Mouse (Mus musculus): Measurements from ENCODE around the gene Hmgcl. TPM values are rescaled to one million over a fixed set of nuclear protein-coding genes. Genes with fewer than 3 reads are reported as not detected.
"Not testable (repeated sequence)": the region's sequence is repeated elsewhere in the genome, so short reads cannot be mapped to it uniquely, and the experiment has no call there.

Gene Hmgcl
- polyA plus RNA-seq, 2 experiments: 69.7 to 93.4 TPM

GRCm38 (mm10) chr4:135934708-135935500, 11.3 kb upstream of the Hmgcl start:
- WGBS: 77% methylated on average over 12 of the region's 12 CpGs
- H3K4me2 ChIP-seq (replicated peaks; ENCODE audit: low read depth, low read length, severe bottlenecking): no peak overlapping the region
- no peaks in the 10 kb centered on the region for H3K9me3 ChIP-seq (ENCODE audit: control insufficient read depth, low read length)
- H3K9ac ChIP-seq (ENCODE audit: low read depth, low read length, severe bottlenecking): no peak overlapping the region
- no peak for DNase-seq (ENCODE audit: low spot score)
- TF ChIP-seq POLR2A (IDR thresholded peaks at IDR 0.05; ENCODE audit: borderline replicate concordance, extremely low read depth, insufficient read depth, insufficient read length): no peak
- no peak overlapping the region for H3K27ac ChIP-seq (replicated peaks; ENCODE audit: low read depth, low read length)
- no peak for ATAC-seq (ENCODE audit: low FRiP score, low read depth)
- no peak overlapping the region for H3K4me3 ChIP-seq (replicated peaks; ENCODE audit: low read length)
- H3K36me3 ChIP-seq (ENCODE audit: control insufficient read depth, insufficient read depth, low read length): peaks cover 54% of the 10 kb centered on the region
- H3K27me3 ChIP-seq (ENCODE audit: control insufficient read depth, insufficient read depth, low read length): no peaks in the 10 kb centered on the region
- H3K4me1 ChIP-seq (ENCODE audit: control insufficient read depth, insufficient read depth, low read length): no peaks in the 10 kb centered on the region

- H3K36me3 ChIP-seq (ENCODE audit: control insufficient read depth, insufficient read depth, low read length): peaks cover 53% of the 10 kb centered on the region
- WGBS: 79% methylated on average over 5 of the region's 5 CpGs
- no peak for ATAC-seq (ENCODE audit: low FRiP score, low read depth)
Measured at GRCm38 (mm10) chr4:135935502-135935901, 10.7 kb upstream of the Hmgcl start.

GRCm38 (mm10) chr4:135938858-135939257, 7.4 kb upstream of the Hmgcl start:
- no peak for TF ChIP-seq POLR2A (IDR thresholded peaks at IDR 0.05; ENCODE audit: borderline replicate concordance, extremely low read depth, insufficient read depth, insufficient read length)
- Histone ChIP-seq H3K4me3 (replicated peaks; ENCODE audit: low read length) (no peak overlapping the region), H3K9me3 (ENCODE audit: control insufficient read depth, low read length) (no peaks in the 10 kb centered on the region), H3K36me3 (ENCODE audit: control insufficient read depth, insufficient read depth, low read length) (peaks cover 40% of the 10 kb centered on the region), H3K4me2 (replicated peaks; ENCODE audit: low read depth, low read length, severe bottlenecking) (no peak overlapping the region), H3K27ac (replicated peaks; ENCODE audit: low read depth, low read length) (no peak overlapping the region), H3K27me3 (ENCODE audit: control insufficient read depth, insufficient read depth, low read length) (no peaks in the 10 kb centered on the region), H3K4me1 (ENCODE audit: control insufficient read depth, insufficient read depth, low read length) (no peaks in the 10 kb centered on the region), H3K9ac (ENCODE audit: low read depth, low read length, severe bottlenecking) (no peak overlapping the region)
- no peak for ATAC-seq (ENCODE audit: low FRiP score, low read depth)
- 76% methylated on average over 7 of the region's 7 CpGs for WGBS
- DNase-seq (ENCODE audit: low spot score): no peak

More at GRCm38 (mm10) chr4:135935502-135935901, 10.7 kb upstream of the Hmgcl start:
- Histone ChIP-seq H3K4me2 (replicated peaks; ENCODE audit: low read depth, low read length, severe bottlenecking) (no peak overlapping the region), H3K9ac (ENCODE audit: low read depth, low read length, severe bottlenecking) (no peak overlapping the region), H3K4me1 (ENCODE audit: control insufficient read depth, insufficient read depth, low read length) (no peaks in the 10 kb centered on the region), H3K27ac (replicated peaks; ENCODE audit: low read depth, low read length) (no peak overlapping the region), H3K9me3 (ENCODE audit: control insufficient read depth, low read length) (no peaks in the 10 kb centered on the region), H3K27me3 (ENCODE audit: control insufficient read depth, insufficient read depth, low read length) (no peaks in the 10 kb centered on the region), H3K4me3 (replicated peaks; ENCODE audit: low read length) (no peak overlapping the region)
- no peak for DNase-seq (ENCODE audit: low spot score)
- no peak for TF ChIP-seq POLR2A (IDR thresholded peaks at IDR 0.05; ENCODE audit: borderline replicate concordance, extremely low read depth, insufficient read depth, insufficient read length)

GRCm38 (mm10) chr4:135941026-135941425, 5.2 kb upstream of the Hmgcl start:
- not testable (repeated sequence) for H3K4me2 ChIP-seq (replicated peaks; ENCODE audit: low read depth, low read length, severe bottlenecking); H3K27me3 ChIP-seq (ENCODE audit: control insufficient read depth, insufficient read depth, low read length); ATAC-seq (ENCODE audit: low FRiP score, low read depth); H3K9me3 ChIP-seq (ENCODE audit: control insufficient read depth, low read length); H3K4me1 ChIP-seq (ENCODE audit: control insufficient read depth, insufficient read depth, low read length); DNase-seq (ENCODE audit: low spot score); H3K9ac ChIP-seq (ENCODE audit: low read depth, low read length, severe bottlenecking); H3K4me3 ChIP-seq (replicated peaks; ENCODE audit: low read length); H3K27ac ChIP-seq (replicated peaks; ENCODE audit: low read depth, low read length)
- 88% methylated on average over 8 of the region's 8 CpGs for WGBS
- peaks cover 32% of the 10 kb centered on the region for H3K36me3 ChIP-seq (ENCODE audit: control insufficient read depth, insufficient read depth, low read length)

GRCm38 (mm10) chr4:135942193-135942592, 4.1 kb upstream of the Hmgcl start:
- no peak for ATAC-seq (ENCODE audit: low FRiP score, low read depth)
- Histone ChIP-seq H3K27me3 (ENCODE audit: control insufficient read depth, insufficient read depth, low read length) (no peaks in the 10 kb centered on the region), H3K4me2 (replicated peaks; ENCODE audit: low read depth, low read length, severe bottlenecking) (no peak overlapping the region), H3K4me1 (ENCODE audit: control insufficient read depth, insufficient read depth, low read length) (peaks cover 3% of the 10 kb centered on the region; the same call in 1 of the 2 replicates), H3K27ac (replicated peaks; ENCODE audit: low read depth, low read length) (no peak overlapping the region), H3K4me3 (replicated peaks; ENCODE audit: low read length) (no peak overlapping the region), H3K9ac (ENCODE audit: low read depth, low read length, severe bottlenecking) (no peak overlapping the region), H3K36me3 (ENCODE audit: control insufficient read depth, insufficient read depth, low read length) (peaks cover 27% of the 10 kb centered on the region), H3K9me3 (ENCODE audit: control insufficient read depth, low read length) (no peaks in the 10 kb centered on the region)
- 90% methylated on average over 6 of the region's 6 CpGs for WGBS
- DNase-seq (ENCODE audit: low spot score): no peak
- no peak for TF ChIP-seq POLR2A (IDR thresholded peaks at IDR 0.05; ENCODE audit: borderline replicate concordance, extremely low read depth, insufficient read depth, insufficient read length)
